Comparison of ENCODE assay signal across 24 mouse cellular contexts in genomic region chr12:30208527-30208926, GRCm38 (mm10).
A peak's percentile ranks its signal among the peaks of the same experiment; 100 is the strongest.
DNase-seq lines count a peak whose midpoint lies in the region; ATAC-seq lines count a peak whose summit lies in the region.
"Had no signal": no experiment of that assay in that cellular context is flagged by ENCODE, and none has a peak within 500 bp of the region (broad histone marks: within the 10 kb centered on the region; RNA-seq: fewer than 3 reads in every experiment).

No protein-coding gene starts in this region.

- H3K9me3 ChIP-seq in forebrain, embryonic 13.5 days (replicated peaks) = no peaks in the 10 kb centered on the region
- no peaks in the 10 kb centered on the region for H3K9me3 ChIP-seq in forebrain, embryonic 11.5 days (ENCODE audit: control insufficient read depth, low read length)
- no peaks in the 10 kb centered on the region for H3K9me3 ChIP-seq in heart, embryonic 12.5 days (replicated peaks)
- no peaks in the 10 kb centered on the region for H3K9me3 ChIP-seq in midbrain, embryonic 15.5 days
- H3K9me3 ChIP-seq in midbrain, embryonic 16.5 days (replicated peaks; ENCODE audit: control insufficient read depth, low read length, poor library complexity, severe bottlenecking) = no peaks in the 10 kb centered on the region
- no peaks in the 10 kb centered on the region for H3K9me3 ChIP-seq in kidney, embryonic 15.5 days (replicated peaks)
- H3K9me3 ChIP-seq: embryonic facial prominence, embryonic 10.5 days; embryonic facial prominence, embryonic 13.5 days; heart, embryonic 10.5 days; hindbrain, embryonic 12.5 days; hindbrain, embryonic 15.5 days had no signal

- H3K4me3 ChIP-seq in forebrain, embryonic 13.5 days = no peak overlapping the region
- no peak overlapping the region for H3K4me3 ChIP-seq in forebrain, embryonic 11.5 days (ENCODE audit: low read depth, low read length)
- H3K4me3 ChIP-seq in heart, embryonic 12.5 days = no peak overlapping the region
- H3K4me3 ChIP-seq in midbrain, embryonic 15.5 days = no peak overlapping the region
- no peak overlapping the region for H3K4me3 ChIP-seq in midbrain, embryonic 16.5 days (ENCODE audit: low read depth, low read length)
- H3K4me3 ChIP-seq in kidney, embryonic 15.5 days (replicated peaks) = no peak overlapping the region
- H3K4me3 ChIP-seq: embryonic facial prominence, embryonic 10.5 days; embryonic facial prominence, embryonic 13.5 days; heart, adult 2 months; heart, embryonic 10.5 days; hindbrain, embryonic 12.5 days; hindbrain, embryonic 15.5 days had no signal

- no peak for DNase-seq in forebrain, embryonic 11.5 days (ENCODE audit: low spot score)
- peak; percentile 68 for DNase-seq in heart, adult 11 months
- DNase-seq in adipocyte (ENCODE audit: low spot score) = no peak
- DNase-seq: adrenal gland, postnatal 10 days; adrenal gland, postnatal 36 days; cerebellum, adult 11-12 months; cerebellum, adult 8-10 months; cerebellum, postnatal 10 days; cerebellum, postnatal 36 days; embryo, embryonic 11 days; gastrocnemius, postnatal 25 days; heart, adult 2 months had no signal

- H3K4me2 ChIP-seq in forebrain, embryonic 13.5 days = no peak overlapping the region
- no peak overlapping the region for H3K4me2 ChIP-seq in forebrain, embryonic 11.5 days (ENCODE audit: low read depth, low read length, severe bottlenecking)
- H3K4me2 ChIP-seq in heart, embryonic 12.5 days = no peak overlapping the region
- H3K4me2 ChIP-seq in midbrain, embryonic 15.5 days = no peak overlapping the region
- H3K4me2 ChIP-seq in midbrain, embryonic 16.5 days (ENCODE audit: low read length) = no peak overlapping the region
- no peak overlapping the region for H3K4me2 ChIP-seq in kidney, embryonic 15.5 days
- H3K4me2 ChIP-seq: embryonic facial prominence, embryonic 13.5 days; hindbrain, embryonic 12.5 days; hindbrain, embryonic 15.5 days had no signal

- no peaks in the 10 kb centered on the region for H3K27me3 ChIP-seq in forebrain, embryonic 13.5 days
- no peaks in the 10 kb centered on the region for H3K27me3 ChIP-seq in forebrain, embryonic 11.5 days (ENCODE audit: control insufficient read depth, insufficient read depth, low read length)
- H3K27me3 ChIP-seq in heart, embryonic 12.5 days (replicated peaks) = no peaks in the 10 kb centered on the region
- H3K27me3 ChIP-seq in midbrain, embryonic 15.5 days (replicated peaks) = no peaks in the 10 kb centered on the region
- H3K27me3 ChIP-seq in midbrain, embryonic 16.5 days (ENCODE audit: control insufficient read depth, insufficient read depth, low read depth, low read length) = no peaks in the 10 kb centered on the region
- H3K27me3 ChIP-seq in kidney, embryonic 15.5 days = no peaks in the 10 kb centered on the region
- H3K27me3 ChIP-seq: embryonic facial prominence, embryonic 13.5 days; hindbrain, embryonic 12.5 days; hindbrain, embryonic 15.5 days had no signal

- 0 out of 2 replicates have a peak, but pooled peaks have one; percentile 50 for ATAC-seq in forebrain, embryonic 13.5 days
- no peak for ATAC-seq in forebrain, embryonic 11.5 days (replicated peaks; ENCODE audit: low FRiP score)
- ATAC-seq in heart, embryonic 12.5 days (ENCODE audit: insufficient number of reproducible peaks, low FRiP score) = no peak
- ATAC-seq in midbrain, embryonic 15.5 days (replicated peaks) = 0 out of 2 replicates have a peak, but pooled peaks have one; percentile 54
- ATAC-seq in midbrain, embryonic 16.5 days = no peak
- no peak for ATAC-seq in kidney, embryonic 15.5 days (replicated peaks; ENCODE audit: low FRiP score)
- ATAC-seq: activated CD4-positive, CD25-positive, alpha-beta regulatory T cell, adult 4 months; intestine, postnatal 0 days had no signal

- H3K4me1 ChIP-seq in forebrain, embryonic 13.5 days = no peaks in the 10 kb centered on the region
- H3K4me1 ChIP-seq in forebrain, embryonic 11.5 days (replicated peaks; ENCODE audit: control insufficient read depth, insufficient read depth, low read length) = no peaks in the 10 kb centered on the region
- peaks cover 13% of the 10 kb centered on the region for H3K4me1 ChIP-seq in heart, embryonic 12.5 days (replicated peaks)
- peaks cover 4% of the 10 kb centered on the region for H3K4me1 ChIP-seq in midbrain, embryonic 15.5 days
- H3K4me1 ChIP-seq in midbrain, embryonic 16.5 days (ENCODE audit: control insufficient read depth, insufficient read depth, low read length) = peaks cover 4% of the 10 kb centered on the region; the same call in 1 of the 2 replicates
- H3K4me1 ChIP-seq in kidney, embryonic 15.5 days = no peaks in the 10 kb centered on the region
- H3K4me1 ChIP-seq: embryonic facial prominence, embryonic 10.5 days; embryonic facial prominence, embryonic 13.5 days; heart, embryonic 10.5 days; hindbrain, embryonic 15.5 days had no signal

- WGBS in forebrain, embryonic 13.5 days = 24% methylated on average over 2 of the region's 2 CpGs
- 46% methylated on average over 2 of the region's 2 CpGs for WGBS in forebrain, embryonic 11.5 days
- 58% methylated on average over 2 of the region's 2 CpGs for WGBS in heart, embryonic 12.5 days
- WGBS in midbrain, embryonic 15.5 days = 40% methylated on average over 2 of the region's 2 CpGs
- 31% methylated on average over 2 of the region's 2 CpGs for WGBS in midbrain, embryonic 16.5 days
- 62% methylated on average over 2 of the region's 2 CpGs for WGBS in kidney, embryonic 15.5 days

- H3K36me3 ChIP-seq in forebrain, embryonic 13.5 days (ENCODE audit: poor library complexity, severe bottlenecking) = no peaks in the 10 kb centered on the region
- H3K36me3 ChIP-seq in forebrain, embryonic 11.5 days (ENCODE audit: control insufficient read depth, insufficient read depth, low read length) = no peaks in the 10 kb centered on the region
- H3K36me3 ChIP-seq in heart, embryonic 12.5 days = no peaks in the 10 kb centered on the region
- no peaks in the 10 kb centered on the region for H3K36me3 ChIP-seq in midbrain, embryonic 15.5 days (replicated peaks)
- no peaks in the 10 kb centered on the region for H3K36me3 ChIP-seq in midbrain, embryonic 16.5 days (ENCODE audit: control insufficient read depth, insufficient read depth, low read length)
- no peaks in the 10 kb centered on the region for H3K36me3 ChIP-seq in kidney, embryonic 15.5 days
- H3K36me3 ChIP-seq: embryonic facial prominence, embryonic 10.5 days; embryonic facial prominence, embryonic 13.5 days; heart, embryonic 10.5 days; hindbrain, embryonic 12.5 days; hindbrain, embryonic 15.5 days had no signal

- H3K27ac ChIP-seq in forebrain, embryonic 13.5 days = no peak overlapping the region
- H3K27ac ChIP-seq in forebrain, embryonic 11.5 days (ENCODE audit: low read depth, low read length) = no peak overlapping the region
- H3K27ac ChIP-seq in heart, embryonic 12.5 days (ENCODE audit: poor library complexity, severe bottlenecking) = no peak overlapping the region
- H3K27ac ChIP-seq in midbrain, embryonic 15.5 days = 0 out of 2 replicates have a peak overlapping the region, but pooled peaks have one; percentile 5
- H3K27ac ChIP-seq in midbrain, embryonic 16.5 days (ENCODE audit: low read length) = no peak overlapping the region
- H3K27ac ChIP-seq in kidney, embryonic 15.5 days = no peak overlapping the region
- H3K27ac ChIP-seq: embryonic facial prominence, embryonic 10.5 days; embryonic facial prominence, embryonic 13.5 days; heart, adult 2 months; heart, embryonic 10.5 days; hindbrain, embryonic 12.5 days; hindbrain, embryonic 15.5 days had no signal

- H3K9ac ChIP-seq in forebrain, embryonic 13.5 days = no peak overlapping the region
- no peak overlapping the region for H3K9ac ChIP-seq in forebrain, embryonic 11.5 days (ENCODE audit: low read length)
- no peak overlapping the region for H3K9ac ChIP-seq in heart, embryonic 12.5 days
- no peak overlapping the region for H3K9ac ChIP-seq in midbrain, embryonic 15.5 days
- H3K9ac ChIP-seq in midbrain, embryonic 16.5 days (ENCODE audit: low read depth, low read length) = no peak overlapping the region
- no peak overlapping the region for H3K9ac ChIP-seq in kidney, embryonic 15.5 days
- H3K9ac ChIP-seq: embryonic facial prominence, embryonic 13.5 days; hindbrain, embryonic 12.5 days; hindbrain, embryonic 15.5 days had no signal

Comparison
In these comparisons a context has a peak if more than half of its experiments do, and no peak if none do; other contexts are left out.
1. ATAC-seq: peak in forebrain, embryonic 13.5 days (single experiment) and midbrain, embryonic 15.5 days (single experiment); none in forebrain, embryonic 11.5 days (single experiment), heart, embryonic 12.5 days (single experiment), midbrain, embryonic 16.5 days (single experiment) and kidney, embryonic 15.5 days (single experiment).